Mouse (Mus musculus) heart, adult 2 months (tissue): ENCODE measurements around the gene Tpk1.

Source experiments
- CTCF ChIP-seq: fragments of 200-600 bp; IDR thresholded peaks from 2 replicates; pipeline ENCODE4 v1.8.1; 2022; ENCODE audit warnings: antibody characterized with exemption, mild to moderate bottlenecking, moderate library complexity
- EP300 ChIP-seq: fragments of 200-500 bp; IDR thresholded peaks from 2 replicates; pipeline ENCODE4 v1.6.1; 2011; ENCODE audit warnings: low read depth, low read length, control low read depth; ENCODE audit not compliant: insufficient read depth
- POLR2A ChIP-seq: fragments of 200-500 bp; IDR thresholded peaks from 2 replicates; pipeline ENCODE4 v1.6.1; 2011; ENCODE audit warnings: mild to moderate bottlenecking, low read depth, low read length, control low read depth; ENCODE audit not compliant: insufficient read depth

GRCm38 (mm10) chr6:43649516-43649915 is 16.6 kb downstream of the Tpk1 start:
- TF ChIP-seq POLR2A (no peak), CTCF (no peak), EP300 (no peak)
